Mouse (Mus musculus): ENCODE results near the gene Mgat5b.

Gene Mgat5b

DNA sequence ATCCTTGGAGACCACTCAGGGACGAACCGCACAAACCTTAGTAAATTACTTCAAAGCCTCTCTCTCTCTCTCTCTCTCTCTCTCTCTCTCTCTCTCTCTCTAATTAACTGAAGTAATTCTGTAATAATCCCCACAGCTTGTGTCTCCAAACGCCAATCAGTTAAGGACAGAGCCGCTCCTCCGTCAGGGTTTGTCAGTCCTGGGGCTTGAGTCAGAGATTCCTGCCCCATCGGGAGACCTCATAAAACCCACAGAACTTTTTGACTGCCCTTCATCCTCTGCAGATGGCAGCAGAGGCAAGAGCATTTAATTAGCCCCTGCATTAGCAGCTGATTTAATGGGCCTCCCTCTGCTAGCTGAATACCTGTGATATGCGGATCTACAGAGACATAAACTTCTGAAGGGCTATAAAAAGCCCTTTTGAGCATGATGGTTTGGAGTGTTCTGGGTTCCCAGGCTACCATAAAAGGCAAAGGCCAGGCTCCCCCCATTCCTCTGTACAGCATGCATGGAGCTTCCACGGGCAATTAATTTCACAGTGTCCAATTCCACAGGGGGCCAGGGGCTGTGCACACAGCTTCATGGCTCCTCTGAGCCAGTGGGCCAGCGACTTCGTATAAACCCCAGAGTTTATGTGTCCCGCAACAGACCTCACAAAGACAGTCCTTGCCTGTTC, 117.1 kb downstream of the Mgat5b start:
- no peak for DNase-seq

All from cerebellum, postnatal 10 days (tissue).